Mouse (Mus musculus) retina, adult 2 months (tissue): ENCODE measurements around the gene Rpl38.

Experiments
- DNase-seq: peaks from one replicate; pipeline ENCODE4 v3.0.0-alpha.2; 2012; ENCODE audit warnings: low read depth, low spot score

Gene Rpl38

DNA sequence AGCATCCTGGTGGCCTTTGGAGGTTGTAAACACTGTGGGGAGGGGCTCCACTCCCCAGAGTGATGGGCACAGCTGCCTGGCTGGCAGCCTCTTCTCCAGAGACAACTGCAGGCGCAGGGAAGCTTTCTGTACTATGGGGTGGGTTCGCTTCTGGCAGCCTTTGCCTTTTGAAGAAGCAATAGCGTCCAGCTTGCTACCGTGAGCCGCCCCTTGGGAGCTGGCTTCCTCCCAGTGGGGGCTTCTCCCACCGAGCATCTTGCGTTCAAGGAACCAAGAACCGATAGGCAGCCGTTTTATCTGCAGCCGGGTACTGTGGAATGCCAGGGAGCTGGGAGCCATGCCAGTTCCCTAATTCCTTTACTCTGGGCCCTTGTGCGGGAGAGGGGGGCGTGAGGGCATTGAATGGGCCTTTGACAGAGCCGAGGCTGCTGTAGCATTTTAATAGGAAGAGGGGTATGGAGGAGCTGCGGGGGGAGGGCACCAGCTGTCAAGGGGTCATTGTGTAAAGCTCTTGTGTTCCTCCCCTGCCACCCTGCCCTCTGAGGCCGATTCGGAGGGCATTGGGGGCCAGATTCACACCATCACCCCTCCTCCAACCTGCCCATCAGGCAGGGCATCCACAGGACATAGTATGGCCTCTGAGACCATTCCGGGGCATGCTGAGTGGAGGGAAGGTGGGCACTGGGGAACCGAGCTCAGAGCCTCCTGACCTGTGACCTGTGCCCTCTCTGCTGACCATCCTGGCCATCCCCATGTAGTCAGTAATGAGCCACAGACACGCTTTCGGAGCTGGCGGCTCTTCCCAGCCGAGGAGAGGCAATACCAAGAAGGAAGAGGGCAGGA is 36.0 kb downstream of the Rpl38 start:
- no peak for DNase-seq

DNA sequence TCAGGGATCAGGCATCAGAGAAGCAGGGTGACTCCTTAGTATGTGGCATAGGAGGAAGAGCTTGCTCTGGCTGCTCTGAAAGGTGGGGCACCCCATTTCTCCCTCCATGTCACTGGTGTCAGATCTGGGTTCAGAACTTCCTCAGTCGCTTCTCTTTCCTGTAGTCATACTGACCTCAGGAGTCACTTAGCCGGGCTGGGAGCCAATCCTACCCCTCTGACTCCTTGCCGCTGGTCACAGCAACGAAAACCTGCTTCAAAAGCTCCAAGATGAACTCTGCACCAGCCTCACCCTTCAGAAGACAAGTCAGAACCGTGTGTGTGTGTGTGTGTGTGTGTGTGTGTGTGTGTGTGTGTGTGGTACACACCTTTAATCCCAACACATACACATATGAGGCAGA is 38.0 kb downstream of the Rpl38 start:
- no peak for DNase-seq

DNA sequence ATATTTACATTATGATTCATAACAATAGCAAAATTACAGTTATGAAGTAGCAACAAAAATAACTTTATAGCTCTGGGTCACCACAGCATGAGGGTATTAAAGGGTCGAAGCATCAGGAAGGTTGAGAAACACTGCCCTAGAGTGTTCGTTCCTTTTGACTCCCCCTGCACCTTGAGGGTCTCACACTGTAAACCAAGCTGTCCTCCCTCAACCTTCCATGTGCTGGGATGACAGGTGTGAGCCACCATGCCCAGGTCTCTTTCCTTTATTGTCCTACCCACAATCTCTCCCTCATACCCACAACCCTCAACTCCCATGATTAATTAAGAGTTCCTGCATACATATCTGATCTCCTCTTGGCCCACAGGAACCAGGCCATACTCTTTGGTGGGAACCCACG is 43.1 kb downstream of the Rpl38 start:
- no peak for DNase-seq

DNA sequence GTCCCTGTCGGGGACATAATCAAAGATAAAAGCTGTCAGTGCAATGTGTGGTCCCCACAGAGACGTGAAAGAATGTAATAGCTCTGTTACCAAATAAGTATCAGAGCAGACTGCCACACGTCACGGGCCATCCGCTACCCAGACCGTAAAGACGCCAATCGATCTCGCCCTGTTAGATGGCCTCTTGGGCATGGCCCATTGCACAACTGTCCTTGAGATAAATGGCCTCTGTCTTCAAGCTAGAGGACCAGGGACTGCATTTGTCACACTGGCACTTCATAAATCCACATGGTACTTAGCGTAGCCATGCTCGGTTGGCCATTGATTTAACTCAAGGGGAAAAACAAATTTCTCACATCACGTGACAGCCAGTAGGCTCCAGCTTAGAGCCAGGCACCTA is 43.5 kb downstream of the Rpl38 start:
- DNase-seq: no peak

DNA sequence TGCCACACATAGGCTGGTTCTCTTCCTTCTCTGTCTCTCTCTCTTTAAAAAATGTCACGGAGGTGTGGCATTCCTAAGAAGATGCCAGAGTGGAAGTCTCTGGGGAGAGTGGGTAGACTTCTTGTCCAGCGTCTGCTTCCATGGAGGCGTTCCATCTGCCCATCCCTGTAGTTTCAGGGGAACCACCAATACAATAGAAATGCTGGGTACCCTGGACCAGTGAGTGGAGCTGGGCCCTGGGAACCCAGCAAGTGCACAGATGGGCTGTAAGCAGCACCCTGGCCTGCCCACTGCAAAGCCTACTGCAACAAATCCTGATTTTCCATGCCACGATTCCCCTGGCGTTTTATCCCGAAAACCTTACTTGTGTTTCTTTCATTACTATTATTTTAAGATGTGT is 46.2 kb downstream of the Rpl38 start:
- no peak for DNase-seq

DNA sequence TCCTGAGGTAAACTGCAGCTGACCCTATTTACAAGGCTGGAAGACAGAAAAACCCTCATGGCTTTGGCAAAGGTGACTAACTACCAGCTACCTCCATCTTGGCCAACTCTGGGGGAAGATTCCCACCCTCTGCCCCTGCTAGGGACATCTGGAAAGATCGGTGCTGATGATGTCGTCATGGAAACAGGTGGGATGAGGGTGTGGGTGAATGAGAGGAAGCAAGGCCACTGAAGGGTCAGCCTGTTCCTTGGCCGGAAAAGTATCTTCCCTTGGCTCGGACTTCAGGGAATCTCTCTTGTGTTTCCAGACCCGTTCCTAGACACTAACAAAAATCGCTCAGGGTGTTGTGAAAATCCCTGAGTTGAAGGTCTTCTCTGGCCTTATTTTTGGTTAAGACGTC is 47.2 kb downstream of the Rpl38 start:
- no peak for DNase-seq

DNA sequence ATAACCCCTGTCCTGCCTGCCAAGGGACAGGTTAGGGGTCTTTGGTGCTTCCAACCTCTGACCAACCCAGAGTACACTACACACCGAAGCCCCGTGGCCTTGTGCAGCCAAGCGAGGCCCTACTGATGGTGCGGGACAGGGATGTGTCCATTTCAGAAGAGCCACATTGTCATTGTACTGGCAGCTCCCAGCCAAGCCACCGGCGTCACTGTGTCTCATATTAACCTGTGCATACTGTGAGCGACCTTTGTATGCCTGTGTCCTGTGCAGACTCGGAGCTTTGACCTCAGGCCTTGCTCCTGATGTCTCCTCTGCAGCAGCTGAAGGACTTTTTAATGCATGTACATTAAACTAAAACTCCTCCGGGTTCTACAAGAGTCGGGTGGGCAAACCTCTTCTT is 52.2 kb downstream of the Rpl38 start:
- no peak for DNase-seq
